Mouse (Mus musculus): ENCODE results near the gene Gm28038. TPM values are rescaled to one million over a fixed set of nuclear protein-coding genes. Genes with fewer than 3 reads are reported as not detected.

The Gm28038 gene
- polyA plus RNA-seq, 1 experiment from 2014 or later: not detected

- H3K4me3 ChIP-seq: no peak overlapping the region
- H3K36me3 ChIP-seq (replicated peaks): peaks cover 98% of the 10 kb centered on the region
- 98% methylated on average over 2 of the region's 2 CpGs for WGBS
- H3K27ac ChIP-seq: no peak overlapping the region
- no peaks in the 10 kb centered on the region for H3K27me3 ChIP-seq (ENCODE audit: poor library complexity, severe bottlenecking)
- no peaks in the 10 kb centered on the region for H3K9me3 ChIP-seq
- H3K4me1 ChIP-seq: no peaks in the 10 kb centered on the region
- DNase-seq (ENCODE audit: extremely low spot score, low spot score): no peak
Measured at GRCm38 (mm10) chr2:30311481-30311880, 30.6 kb downstream of the Gm28038 start.

DNA sequence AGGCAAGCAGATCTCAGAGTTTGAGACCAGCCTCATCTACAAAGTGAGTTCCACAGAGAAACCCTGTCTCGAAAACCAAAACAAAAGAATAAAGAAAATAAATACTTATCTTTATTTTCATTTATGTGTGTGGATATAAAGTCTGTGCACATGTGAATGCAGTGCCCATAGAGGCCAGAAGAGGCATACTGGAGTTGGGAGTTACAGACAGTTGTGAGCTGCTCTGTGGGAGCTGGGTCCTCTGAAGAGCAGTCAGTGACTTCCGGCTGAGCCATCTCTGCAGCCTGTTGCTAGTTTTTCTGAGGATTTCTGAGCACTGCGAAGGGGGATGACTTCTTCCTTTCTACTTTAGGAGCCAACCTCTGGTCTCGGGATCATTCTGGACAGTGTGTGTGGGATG is 35.3 kb downstream of the Gm28038 start:
- 95% methylated on average over 4 of the region's 4 CpGs for WGBS
- Histone ChIP-seq H3K4me3 (no peak overlapping the region), H3K27ac (no peak overlapping the region), H3K9me3 (no peaks in the 10 kb centered on the region), H3K4me1 (no peaks in the 10 kb centered on the region), H3K36me3 (replicated peaks) (peaks cover 98% of the 10 kb centered on the region), H3K27me3 (ENCODE audit: poor library complexity, severe bottlenecking) (no peaks in the 10 kb centered on the region)
- no peak for DNase-seq (ENCODE audit: extremely low spot score, low spot score)

DNA sequence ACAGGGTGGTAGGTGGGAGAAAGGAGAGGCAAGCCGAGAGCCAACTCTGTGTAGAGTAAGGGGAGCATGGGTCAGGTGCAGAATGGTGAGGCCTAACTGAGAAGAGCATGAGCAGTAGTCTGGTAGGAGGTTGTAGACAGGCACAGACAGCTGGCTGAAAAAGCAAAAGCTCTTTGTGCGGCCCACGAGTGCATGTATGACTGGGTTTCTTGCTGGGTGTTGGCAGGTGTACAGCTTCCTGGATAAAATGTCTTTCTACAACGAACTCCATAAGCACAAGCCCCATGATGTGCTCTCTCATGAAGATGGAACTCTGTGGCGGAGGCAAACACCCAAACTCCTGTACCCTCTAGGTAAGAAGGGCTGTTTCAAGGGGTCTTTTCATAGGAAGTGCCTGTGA is 36.1 kb downstream of the Gm28038 start:
- WGBS: 96% methylated on average over 5 of the region's 5 CpGs
- no peak overlapping the region for H3K4me3 ChIP-seq
- no peaks in the 10 kb centered on the region for H3K27me3 ChIP-seq (ENCODE audit: poor library complexity, severe bottlenecking)
- peaks cover 100% of the 10 kb centered on the region for H3K36me3 ChIP-seq (replicated peaks)
- DNase-seq (ENCODE audit: extremely low spot score, low spot score): no peak
- no peaks in the 10 kb centered on the region for H3K9me3 ChIP-seq
- no peak overlapping the region for H3K27ac ChIP-seq
- no peaks in the 10 kb centered on the region for H3K4me1 ChIP-seq

DNA sequence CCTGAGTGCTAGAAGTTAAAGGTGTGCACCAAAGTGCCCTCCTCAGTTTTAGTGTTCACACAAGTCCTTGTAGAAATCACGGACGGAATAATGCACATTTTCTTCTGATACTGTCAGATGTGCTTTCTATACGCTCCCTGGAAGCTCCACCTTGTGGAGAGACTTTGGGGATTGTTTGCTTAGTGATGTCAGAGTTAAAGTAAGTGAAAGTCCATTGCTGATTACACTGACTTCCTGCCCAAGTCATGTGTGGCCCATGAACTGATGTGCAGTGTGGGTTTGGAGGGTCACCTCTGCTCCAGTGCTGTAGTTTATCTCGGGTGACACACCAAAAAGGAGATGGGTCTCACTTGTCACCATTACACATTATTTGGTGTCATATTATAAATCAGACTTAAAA is 38.4 kb downstream of the Gm28038 start:
- Histone ChIP-seq H3K27ac (no peak overlapping the region), H3K36me3 (replicated peaks) (peaks cover 100% of the 10 kb centered on the region), H3K27me3 (ENCODE audit: poor library complexity, severe bottlenecking) (no peaks in the 10 kb centered on the region), H3K4me1 (no peaks in the 10 kb centered on the region), H3K9me3 (no peaks in the 10 kb centered on the region), H3K4me3 (no peak overlapping the region)
- no peak for DNase-seq (ENCODE audit: extremely low spot score, low spot score)
- WGBS: 92% methylated on average over 4 of the region's 4 CpGs

DNA sequence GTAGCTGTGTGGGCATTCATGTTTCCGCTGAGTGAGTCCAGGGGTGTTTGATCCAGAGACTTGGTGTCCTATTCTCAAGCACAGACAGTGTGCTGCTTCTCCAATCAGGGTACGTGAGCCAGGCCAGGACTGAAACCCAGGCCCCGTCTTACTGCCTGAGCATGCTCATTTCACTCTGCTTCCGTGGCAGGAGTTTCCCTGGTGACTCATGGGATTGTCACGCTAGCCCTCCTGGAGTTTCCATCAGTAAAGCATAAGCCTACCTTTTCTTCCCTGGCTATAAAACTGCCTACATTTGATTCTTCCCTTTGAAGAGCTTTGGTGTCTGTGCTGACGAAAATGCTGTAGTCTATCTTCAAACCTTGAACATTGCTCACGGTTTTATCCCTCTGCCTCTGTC is 42.3 kb downstream of the Gm28038 start:
- H3K9me3 ChIP-seq: no peaks in the 10 kb centered on the region
- H3K27ac ChIP-seq: no peak overlapping the region
- no peaks in the 10 kb centered on the region for H3K4me1 ChIP-seq
- no peak for DNase-seq (ENCODE audit: extremely low spot score, low spot score)
- H3K27me3 ChIP-seq (ENCODE audit: poor library complexity, severe bottlenecking): no peaks in the 10 kb centered on the region
- H3K4me3 ChIP-seq: no peak overlapping the region
- 93% methylated on average over 7 of the region's 7 CpGs for WGBS
- H3K36me3 ChIP-seq (replicated peaks): peaks cover 100% of the 10 kb centered on the region

GRCm38 (mm10) chr2:30325296-30325695 is 44.5 kb downstream of the Gm28038 start:
- no peaks in the 10 kb centered on the region for H3K27me3 ChIP-seq (ENCODE audit: poor library complexity, severe bottlenecking)
- no peak overlapping the region for H3K27ac ChIP-seq
- 98% methylated on average over 5 of the region's 5 CpGs for whole genome bisulfite sequencing
- H3K36me3 ChIP-seq (replicated peaks): peaks cover 100% of the 10 kb centered on the region
- no peak overlapping the region for H3K4me3 ChIP-seq
- no peaks in the 10 kb centered on the region for H3K4me1 ChIP-seq
- no peaks in the 10 kb centered on the region for H3K9me3 ChIP-seq
- DNase-seq (ENCODE audit: extremely low spot score, low spot score): no peak

DNA sequence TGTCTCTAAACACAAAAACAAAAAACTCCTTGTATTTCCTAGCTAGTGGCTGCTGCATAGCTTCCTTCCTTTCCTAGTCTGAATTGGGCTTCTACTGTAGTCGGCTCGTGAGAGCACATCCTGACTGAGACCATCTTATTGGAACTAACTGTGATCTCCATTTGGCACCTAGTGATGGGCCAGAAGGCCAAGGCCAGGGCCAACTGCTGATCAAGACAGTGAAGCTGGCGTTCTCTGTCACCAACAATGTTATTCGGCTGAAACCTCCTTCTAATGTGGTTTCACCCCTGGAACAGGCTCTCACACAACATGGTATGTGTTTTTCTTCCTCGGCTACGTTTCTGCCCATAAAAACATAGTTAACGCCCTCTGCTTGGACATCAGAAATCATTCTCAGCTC is 46.4 kb downstream of the Gm28038 start:
- no peak for DNase-seq (ENCODE audit: extremely low spot score, low spot score)
- 93% methylated on average over 7 of the region's 7 CpGs for WGBS
- no peak overlapping the region for H3K27ac ChIP-seq
- peaks cover 100% of the 10 kb centered on the region for H3K36me3 ChIP-seq (replicated peaks)
- H3K9me3 ChIP-seq: no peaks in the 10 kb centered on the region
- no peaks in the 10 kb centered on the region for H3K4me1 ChIP-seq
- H3K4me3 ChIP-seq: no peak overlapping the region
- H3K27me3 ChIP-seq (ENCODE audit: poor library complexity, severe bottlenecking): no peaks in the 10 kb centered on the region

- Histone ChIP-seq H3K4me3 (no peak overlapping the region), H3K4me1 (no peaks in the 10 kb centered on the region), H3K36me3 (replicated peaks) (peaks cover 100% of the 10 kb centered on the region), H3K27ac (no peak overlapping the region), H3K9me3 (no peaks in the 10 kb centered on the region), H3K27me3 (ENCODE audit: poor library complexity, severe bottlenecking) (no peaks in the 10 kb centered on the region)
- DNase-seq (ENCODE audit: extremely low spot score, low spot score): no peak
- WGBS: 98% methylated on average over 3 of the region's 3 CpGs
Measured at GRCm38 (mm10) chr2:30328791-30329190, 47.9 kb downstream of the Gm28038 start.

GRCm38 (mm10) chr2:30335324-30335723 is 54.5 kb downstream of the Gm28038 start:
- peaks cover 100% of the 10 kb centered on the region for H3K36me3 ChIP-seq (replicated peaks)
- 95% methylated on average over 2 of the region's 2 CpGs for WGBS

GRCm38 (mm10) chr2:30336174-30336915 is 55.5 kb downstream of the Gm28038 start:
- peaks cover 100% of the 10 kb centered on the region for H3K36me3 ChIP-seq (replicated peaks)
- DNase-seq (ENCODE audit: extremely low spot score, low spot score): no peak
- H3K4me3 ChIP-seq: no peak overlapping the region
- H3K27ac ChIP-seq: no peak overlapping the region
- H3K4me1 ChIP-seq: no peaks in the 10 kb centered on the region
- WGBS: 85% methylated on average over 16 of the region's 16 CpGs
- H3K27me3 ChIP-seq (ENCODE audit: poor library complexity, severe bottlenecking): no peaks in the 10 kb centered on the region
- no peaks in the 10 kb centered on the region for H3K9me3 ChIP-seq

More at GRCm38 (mm10) chr2:30335324-30335723, 54.5 kb downstream of the Gm28038 start:
- H3K4me3 ChIP-seq: no peak overlapping the region
- H3K9me3 ChIP-seq: no peaks in the 10 kb centered on the region
- no peak for DNase-seq (ENCODE audit: extremely low spot score, low spot score)
- no peaks in the 10 kb centered on the region for H3K4me1 ChIP-seq
- no peaks in the 10 kb centered on the region for H3K27me3 ChIP-seq (ENCODE audit: poor library complexity, severe bottlenecking)
- no peak overlapping the region for H3K27ac ChIP-seq

GRCm38 (mm10) chr2:30337179-30337578 is 56.3 kb downstream of the Gm28038 start:
- peaks cover 100% of the 10 kb centered on the region for H3K36me3 ChIP-seq (replicated peaks)
- DNase-seq (ENCODE audit: extremely low spot score, low spot score): no peak
- 94% methylated on average over 12 of the region's 12 CpGs for WGBS
- H3K4me3 ChIP-seq: no peak overlapping the region
- no peaks in the 10 kb centered on the region for H3K27me3 ChIP-seq (ENCODE audit: poor library complexity, severe bottlenecking)
- H3K9me3 ChIP-seq: no peaks in the 10 kb centered on the region
- H3K4me1 ChIP-seq: no peaks in the 10 kb centered on the region
- no peak overlapping the region for H3K27ac ChIP-seq

GRCm38 (mm10) chr2:30342061-30342460 is 61.2 kb downstream of the Gm28038 start:
- no peak overlapping the region for H3K27ac ChIP-seq
- no peak for DNase-seq (ENCODE audit: extremely low spot score, low spot score)
- peaks cover 100% of the 10 kb centered on the region for H3K36me3 ChIP-seq (replicated peaks)
- 96% methylated on average over 3 of the region's 3 CpGs for WGBS
- no peak overlapping the region for H3K4me3 ChIP-seq
- H3K4me1 ChIP-seq: no peaks in the 10 kb centered on the region
- H3K27me3 ChIP-seq (ENCODE audit: poor library complexity, severe bottlenecking): no peaks in the 10 kb centered on the region
- no peaks in the 10 kb centered on the region for H3K9me3 ChIP-seq

DNA sequence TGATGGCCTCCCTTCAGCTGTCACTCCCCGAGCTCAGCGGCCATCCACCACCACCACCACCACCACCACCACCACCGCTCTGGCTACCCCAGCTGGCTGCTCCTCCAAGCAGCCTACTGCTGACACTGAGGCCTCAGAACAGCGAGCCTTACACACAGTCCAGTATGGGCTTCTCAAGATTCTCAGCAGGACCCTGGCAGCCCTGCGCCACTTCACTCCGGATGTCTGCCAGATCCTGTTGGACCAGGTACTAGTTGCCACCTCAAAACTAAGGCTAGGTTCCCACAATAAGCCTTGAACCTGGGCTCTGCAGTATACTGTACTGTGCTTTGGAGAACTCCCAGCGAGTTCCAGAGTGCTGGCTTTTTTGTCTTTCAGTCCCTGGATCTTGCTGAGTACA is 61.7 kb downstream of the Gm28038 start:
- H3K4me3 ChIP-seq: no peak overlapping the region
- no peaks in the 10 kb centered on the region for H3K9me3 ChIP-seq
- 91% methylated on average over 7 of the region's 7 CpGs for WGBS
- H3K36me3 ChIP-seq (replicated peaks): peaks cover 100% of the 10 kb centered on the region
- DNase-seq (ENCODE audit: extremely low spot score, low spot score): no peak
- no peak overlapping the region for H3K27ac ChIP-seq
- no peaks in the 10 kb centered on the region for H3K27me3 ChIP-seq (ENCODE audit: poor library complexity, severe bottlenecking)
- H3K4me1 ChIP-seq: 0 out of 2 replicates have a peak, but pooled peaks cover under 1% of the 10 kb centered on the region
